Mouse (Mus musculus) mature B cell (primary cell): ENCODE data around the gene Rbm39.

Source experiments
- in situ Hi-C: fragments of 300-500 bp; cut with MboI; formaldehyde crosslinking; loops from 2 replicates; pipeline ENCODE4 v1.14.3; 2019

The Rbm39 gene

GRCm38 (mm10) chr2:156110627-156111357 is 69.2 kb downstream of the Rbm39 start:
- in situ Hi-C loops: no loop called here
